Mouse (Mus musculus): Measurements from ENCODE around the gene Vmn2r73. TPM values are rescaled to one million over a fixed set of nuclear protein-coding genes. Genes with fewer than 3 reads are reported as not detected.
"Not testable (repeated sequence)": the region's sequence is repeated elsewhere in the genome, so short reads cannot be mapped to it uniquely, and the experiment has no call there.

Vmn2r73 gene
- total RNA-seq (2021) = not detected

DNA sequence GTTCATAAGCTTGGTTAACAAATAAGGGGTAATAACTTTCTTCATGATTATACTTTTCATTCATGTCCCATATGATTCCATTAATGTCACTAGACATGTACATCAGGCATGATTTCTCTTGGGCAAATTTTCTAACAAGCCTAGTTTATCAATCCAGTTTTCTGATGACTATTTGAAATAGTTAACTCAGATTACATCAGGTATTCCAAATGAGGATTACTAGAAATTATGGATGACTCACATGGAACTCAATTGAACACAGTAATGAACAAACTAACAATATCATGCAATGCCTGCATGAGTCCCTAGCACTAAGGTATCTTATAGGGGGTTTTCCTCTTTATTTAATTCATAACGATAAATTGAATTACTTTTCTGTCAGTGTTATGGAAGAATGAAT is at the start of gene Vmn2r73:
Gene Vmn2r73 (minus strand): TSS at position 101 of the 400 bp plus-strand sequence.
- intact Hi-C loops (cut with DNase I) = no loop called here
- DNase-seq (ENCODE audit: extremely low spot score in 1 of 2, low spot score in 2 of 2) = no peak

- intact Hi-C loops (cut with DNase I) = no loop called here
- DNase-seq (ENCODE audit: extremely low spot score in 1 of 2, low spot score in 2 of 2) = no peak
Measured at GRCm38 (mm10) chr7:85840090-85840948, 35.7 kb downstream of the Vmn2r73 start.

- DNase-seq (ENCODE audit: extremely low spot score in 1 of 2, low spot score in 2 of 2); intact Hi-C loops (cut with DNase I): not testable (repeated sequence)
Measured at GRCm38 (mm10) chr7:85818092-85818491, 58.0 kb downstream of the Vmn2r73 start.

Other genes with a start within 250 kb of the Vmn2r73 start
- gene Vmn2r72, start 121.2 kb downstream of the Vmn2r73 start, total RNA-seq (2021) = not detected
- not detected for gene Vmn2r74, start 85.4 kb upstream of the Vmn2r73 start, total RNA-seq (2021)

Data from left cerebral cortex, postnatal 10 days (tissue).